ENCODE assay signal across 8 mouse cellular contexts in the genomic region with DNA sequence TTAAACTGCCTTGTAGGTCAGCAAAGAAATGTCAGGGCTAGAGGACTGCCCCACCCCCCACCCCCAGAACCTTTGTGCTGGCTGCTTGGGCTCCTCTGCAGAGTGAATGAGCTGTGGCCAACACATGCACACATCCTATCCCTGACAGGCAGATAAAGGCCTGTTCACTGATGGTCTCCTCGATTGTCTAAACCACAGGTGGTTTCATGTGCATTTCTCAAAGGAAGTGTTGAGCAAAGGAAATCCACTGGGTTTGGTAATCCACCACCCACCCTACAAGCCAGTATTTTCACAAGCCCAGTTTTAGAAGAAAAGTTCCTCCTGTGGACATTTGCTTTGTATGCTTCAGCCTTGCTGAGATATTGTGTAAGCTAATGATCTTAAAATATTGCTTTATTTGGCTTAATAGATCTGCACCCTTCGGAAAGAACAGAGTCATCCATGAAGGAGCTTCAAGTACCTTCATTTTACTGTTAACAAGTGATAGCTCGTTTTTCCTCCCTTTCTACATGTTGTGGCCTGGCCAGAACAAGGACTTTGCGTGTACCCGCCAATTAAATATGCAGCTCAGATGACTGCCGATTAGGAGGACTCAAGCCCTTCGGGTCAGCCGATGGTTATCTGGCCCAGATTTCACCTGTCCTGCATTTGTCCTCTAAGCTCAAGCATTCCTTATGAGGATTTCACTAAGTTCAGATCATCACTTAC. TPM values are rescaled to one million over a fixed set of nuclear protein-coding genes. Genes with fewer than 3 reads are reported as not detected.
DNase-seq lines count a peak whose midpoint lies in the region; ATAC-seq and TF ChIP-seq lines count a peak whose summit lies in the region.

No protein-coding gene starts in this region.

- 0 out of 2 replicates have a peak, but pooled peaks have one; percentile 35 for ATAC-seq in liver, embryonic 12.5 days
- ATAC-seq in neural tube, embryonic 15.5 days (ENCODE audit: low FRiP score): no peak

- intact Hi-C loops in gastrocnemius, adult 2 months (cut with DNase I): loop anchor here (10.0 kb wide), 2 partner anchors 51 to 121 kb away; no protein-coding TSS in a partner anchor

- DNase-seq in gastrocnemius, adult 2 months: no peak
- no peak for DNase-seq in gastrocnemius, adult 18-20 months (ENCODE audit: low spot score)
- peak; percentile 17 for DNase-seq in thymus, postnatal 0 days (ENCODE audit: low spot score)
- DNase-seq in thymus, postnatal 25 days: no peak
- no peak for DNase-seq in adrenal gland, postnatal 36 days
- DNase-seq in cerebellum, adult 11-12 months: no peak

- H3K27me3 ChIP-seq in liver, embryonic 12.5 days (replicated peaks): peaks cover 30% of the 10 kb centered on the region
- H3K27me3 ChIP-seq in neural tube, embryonic 15.5 days (replicated peaks): peaks cover 3% of the 10 kb centered on the region; the same call in 1 of the 2 replicates

- H3K4me3 ChIP-seq in gastrocnemius, adult 2 months: peak overlapping the region; percentile 84
- H3K4me3 ChIP-seq in liver, embryonic 12.5 days: no peak overlapping the region
- no peak overlapping the region for H3K4me3 ChIP-seq in neural tube, embryonic 15.5 days (replicated peaks)

- H3K4me2 ChIP-seq in liver, embryonic 12.5 days: no peak overlapping the region
- peak overlapping the region; percentile 59 for H3K4me2 ChIP-seq in neural tube, embryonic 15.5 days

- H3K27ac ChIP-seq in gastrocnemius, adult 2 months: peak overlapping the region; percentile 79
- no peak overlapping the region for H3K27ac ChIP-seq in liver, embryonic 12.5 days
- no peak overlapping the region; the same call in 1 of the 2 replicates for H3K27ac ChIP-seq in neural tube, embryonic 15.5 days (replicated peaks)

- 0 out of 2 replicates have a peak, but pooled peaks cover 11% of the 10 kb centered on the region for H3K4me1 ChIP-seq in liver, embryonic 12.5 days
- peaks cover 13% of the 10 kb centered on the region; the same call in 1 of the 2 replicates for H3K4me1 ChIP-seq in neural tube, embryonic 15.5 days

- WGBS in liver, embryonic 12.5 days (ENCODE audit: insufficient replicate concordance): 24% methylated on average over 8 of the region's 8 CpGs
- 52% methylated on average over 8 of the region's 8 CpGs for WGBS in neural tube, embryonic 15.5 days

- no peaks in the 10 kb centered on the region for H3K9me3 ChIP-seq in liver, embryonic 12.5 days (replicated peaks)
- H3K9me3 ChIP-seq in neural tube, embryonic 15.5 days (replicated peaks): no peaks in the 10 kb centered on the region

- no peaks in the 10 kb centered on the region for H3K36me3 ChIP-seq in liver, embryonic 12.5 days
- no peaks in the 10 kb centered on the region for H3K36me3 ChIP-seq in neural tube, embryonic 15.5 days

- TF ChIP-seq CTCF in gastrocnemius, adult 2 months (IDR thresholded peaks at IDR 0.05): no peak

- no peak overlapping the region for H3K9ac ChIP-seq in liver, embryonic 12.5 days
- H3K9ac ChIP-seq in neural tube, embryonic 15.5 days (replicated peaks): no peak overlapping the region

RNA-seq across cellular contexts. Expression of a gene that starts 3.1 kb away (rescaled TPM):
- 100 to 1,000 TPM; 120 to 207 TPM for total RNA-seq in gastrocnemius, adult 2 months (2021)
- total RNA-seq in gastrocnemius, adult 18-20 months (2021): 100 to 1,000 TPM; 127 to 178 TPM
- 6,098 and 6,310 TPM in 2 replicates for polyA plus RNA-seq in thymus, postnatal 0 days (2015; fragmentation: Nextera tagmentation; extraction: Ambion mirVana)
- 1,414 and 1,473 TPM in 2 replicates for polyA plus RNA-seq in liver, embryonic 12.5 days (2016; fragmentation: Nextera tagmentation; extraction: Ambion mirVana)
- polyA plus RNA-seq in neural tube, embryonic 15.5 days (2015; fragmentation: Nextera tagmentation; extraction: Ambion mirVana): 4,491 and 5,117 TPM in 2 replicates
- total RNA-seq in adrenal gland, postnatal 36 days (2021): 100 to 1,000 TPM; 356 to 454 TPM

RNA-seq across cellular contexts. Expression of a gene that starts 58.2 kb away (rescaled TPM):
- under 1 TPM; 0.36 to 0.73 TPM for total RNA-seq in gastrocnemius, adult 2 months (2021)
- under 1 TPM; 0.40 to 0.84 TPM for total RNA-seq in gastrocnemius, adult 18-20 months (2021)
- 0.59 and 0.79 TPM in 2 replicates for polyA plus RNA-seq in thymus, postnatal 0 days (2015; fragmentation: Nextera tagmentation; extraction: Ambion mirVana)
- 0.13 and 0.52 TPM in 2 replicates for polyA plus RNA-seq in liver, embryonic 12.5 days (2016; fragmentation: Nextera tagmentation; extraction: Ambion mirVana)
- 0.08 TPM in 1 of 2 replicates, not detected in the other for polyA plus RNA-seq in neural tube, embryonic 15.5 days (2015; fragmentation: Nextera tagmentation; extraction: Ambion mirVana)
- total RNA-seq in adrenal gland, postnatal 36 days (2021): 1 to 10 TPM; 2.0 to 4.5 TPM
